Mouse (Mus musculus) layer of hippocampus, postnatal 10 days (tissue): ENCODE measurements around the gene Slc35a5. TPM values are rescaled to one million over a fixed set of nuclear protein-coding genes. Genes with fewer than 3 reads are reported as not detected.

ENCODE experiments used
- DNase-seq, 2 experiments: peaks; one replicate each; pipeline ENCODE4 v3.0.0; 2021; ENCODE audit warnings: low spot score in 2 of 2
- long read RNA-seq: library from polyadenylated mRNA; stranded (forward); transcript quantifications from one replicate; pipeline ENCODE4 v2.0.0, GENCODE M21; 2023
- total RNA-seq, 2 experiments: library from RNA; stranded (reverse); gene quantifications; 2 replicates each; pipeline ENCODE4 v1.2.3; 2021

Gene Slc35a5
- 10 to 100 TPM; 53.8 to 55.8 TPM for total RNA-seq
- long read RNA-seq, full-length matches to known transcripts, result 17 of 25 reads
- long read RNA-seq, partial matches to known transcripts, result 2 of 25 reads
- long read RNA-seq, other reads (novel, unspliced or antisense), result 6 of 25 reads

GRCm38 (mm10) chr16:45158522-45159388 is at the start of gene Slc35a5, which contains the start of gene Atg3:
Gene Slc35a5 (minus strand): TSS chr16:45158706.
Gene Atg3 (plus strand): TSS chr16:45158785.
- peak; percentile 94 to 96 for DNase-seq

GRCm38 (mm10) chr16:45204859-45205670 is 46.6 kb upstream of the Slc35a5 start:
- DNase-seq, result no peak

- no peak for DNase-seq
These were observed 45.9 kb upstream of the Slc35a5 start for GRCm38 (mm10) chr16:45204438-45204837.

GRCm38 (mm10) chr16:45201395-45201794 is 42.9 kb upstream of the Slc35a5 start:
- DNase-seq, result no peak

- peak; percentile 68 to 74 for DNase-seq
These were observed 38.3 kb upstream of the Slc35a5 start for GRCm38 (mm10) chr16:45196816-45197215.

GRCm38 (mm10) chr16:45192613-45193012 is 34.1 kb upstream of the Slc35a5 start:
- peak; percentile 86 to 87 for DNase-seq

- no peak for DNase-seq
These were observed 23.3 kb upstream of the Slc35a5 start for GRCm38 (mm10) chr16:45181824-45182223.

- DNase-seq, result no peak
These were observed 20.0 kb upstream of the Slc35a5 start for GRCm38 (mm10) chr16:45178552-45178951.

GRCm38 (mm10) chr16:45159389-45159716 is 847 bp upstream of the Slc35a5 start:
- no peak for DNase-seq

- DNase-seq, result peak; percentile 71 to 74
These were observed 377 bp downstream of the Slc35a5 start for GRCm38 (mm10) chr16:45158136-45158521.

- no peak for DNase-seq
These were observed 3.7 kb downstream of the Slc35a5 start for GRCm38 (mm10) chr16:45154741-45155250.

GRCm38 (mm10) chr16:45148488-45149082 is 9.9 kb downstream of the Slc35a5 start:
- no peak for DNase-seq

GRCm38 (mm10) chr16:45145119-45145518 is 13.4 kb downstream of the Slc35a5 start:
- DNase-seq, result no peak

- no peak for DNase-seq
These were observed 15.9 kb downstream of the Slc35a5 start for GRCm38 (mm10) chr16:45142565-45142964.

GRCm38 (mm10) chr16:45141711-45142110 is 16.8 kb downstream of the Slc35a5 start:
- DNase-seq, result no peak

- no peak for DNase-seq
These were observed 30.4 kb downstream of the Slc35a5 start for GRCm38 (mm10) chr16:45127936-45128710.

GRCm38 (mm10) chr16:45124230-45125203 is 34.0 kb downstream of the Slc35a5 start:
- no peak for DNase-seq

- peak; percentile 16 to 28 for DNase-seq
These were observed 35.9 kb downstream of the Slc35a5 start for GRCm38 (mm10) chr16:45122571-45122970.

GRCm38 (mm10) chr16:45120844-45121425 is 37.6 kb downstream of the Slc35a5 start:
- peak; percentile 56 to 66 for DNase-seq
